Mouse (Mus musculus): ENCODE measurements at regions not wholly inside any gene's neighbourhood (a gene's known extent, or its start where the extent isn't known, plus 50 kb on each side); places are given as distances from the start of the nearest gene placed in this dataset.
A peak's percentile ranks its signal among the peaks of the same experiment; 100 is the strongest.

DNA sequence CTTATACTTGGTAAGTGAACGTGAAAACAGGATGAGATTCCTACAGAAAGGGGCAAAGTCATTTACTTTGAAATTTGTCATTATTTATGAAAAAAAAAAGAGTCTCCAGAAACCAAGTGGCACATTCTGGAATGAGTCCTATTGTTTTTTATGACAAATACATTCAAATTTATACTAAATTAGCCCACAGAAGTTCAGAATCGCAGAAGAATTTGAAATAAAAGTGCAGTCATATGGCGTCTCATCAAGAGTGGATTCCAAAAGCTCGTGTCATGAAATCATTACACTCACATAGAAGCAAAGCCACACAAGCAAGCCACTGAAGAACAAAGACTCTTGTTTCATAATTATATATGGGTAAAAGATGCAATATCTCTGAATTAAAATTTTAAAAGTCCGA lies 316.9 kb downstream of the Slc16a7 start:
- Histone ChIP-seq H3K27me3 (ENCODE audit: control insufficient read depth, insufficient read depth, low read length) (no peaks in the 10 kb centered on the region), H3K36me3 (replicated peaks; ENCODE audit: control insufficient read depth, insufficient read depth) (no peaks in the 10 kb centered on the region), H3K27ac (no peak overlapping the region), H3K9me3 (ENCODE audit: control insufficient read depth, low read length) (no peaks in the 10 kb centered on the region), H3K9ac (no peak overlapping the region), H3K4me1 (replicated peaks; ENCODE audit: control insufficient read depth, insufficient read depth, low read length) (no peaks in the 10 kb centered on the region), H3K4me3 (replicated peaks; ENCODE audit: low read length) (no peak overlapping the region), H3K4me2 (replicated peaks) (no peak overlapping the region)
- no peak for DNase-seq (ENCODE audit: low spot score)
- WGBS, result 89% methylated on average over 5 of the region's 5 CpGs
- no peak for ATAC-seq (ENCODE audit: low FRiP score)

DNA sequence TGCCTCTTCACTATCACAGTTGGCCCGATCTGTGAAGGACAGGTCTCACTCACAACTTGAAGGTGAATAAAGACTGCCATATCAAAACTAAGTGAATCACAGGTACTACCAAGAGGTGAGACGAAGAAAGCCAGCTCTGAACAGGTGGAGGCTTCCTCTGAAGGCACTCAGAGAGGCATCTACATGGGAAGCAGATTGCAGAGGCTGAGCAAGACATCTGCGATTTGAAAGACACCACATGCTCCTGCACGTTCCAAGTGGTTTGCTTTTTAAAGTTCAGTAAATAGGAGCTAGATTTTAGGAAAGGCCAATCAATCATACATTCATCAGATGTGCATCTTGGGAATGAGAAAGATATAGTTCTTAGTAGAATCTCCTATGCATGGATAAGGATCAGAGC lies 319.0 kb downstream of the Slc16a7 start:
- 89% methylated on average over 4 of the region's 4 CpGs for WGBS
- no peak overlapping the region for H3K4me3 ChIP-seq (replicated peaks; ENCODE audit: low read length)
- H3K4me2 ChIP-seq (replicated peaks), result no peak overlapping the region
- H3K9me3 ChIP-seq (ENCODE audit: control insufficient read depth, low read length), result no peaks in the 10 kb centered on the region
- DNase-seq (ENCODE audit: low spot score) (no peak), ATAC-seq (ENCODE audit: low FRiP score) (no peak)
- H3K27ac ChIP-seq, result no peak overlapping the region
- no peaks in the 10 kb centered on the region for H3K27me3 ChIP-seq (ENCODE audit: control insufficient read depth, insufficient read depth, low read length)
- no peaks in the 10 kb centered on the region for H3K36me3 ChIP-seq (replicated peaks; ENCODE audit: control insufficient read depth, insufficient read depth)
- H3K4me1 ChIP-seq (replicated peaks; ENCODE audit: control insufficient read depth, insufficient read depth, low read length), result no peaks in the 10 kb centered on the region
- no peak overlapping the region for H3K9ac ChIP-seq

GRCm38 (mm10) chr10:125039290-125039689 lies 350.0 kb downstream of the Slc16a7 start:
- H3K27me3 ChIP-seq (ENCODE audit: control insufficient read depth, insufficient read depth, low read length), result no peaks in the 10 kb centered on the region
- H3K4me3 ChIP-seq (replicated peaks; ENCODE audit: low read length), result no peak overlapping the region
- DNase-seq (ENCODE audit: low spot score), result peak; percentile 8
- no peaks in the 10 kb centered on the region for H3K9me3 ChIP-seq (ENCODE audit: control insufficient read depth, low read length)
- H3K9ac ChIP-seq, result no peak overlapping the region
- no peaks in the 10 kb centered on the region for H3K4me1 ChIP-seq (replicated peaks; ENCODE audit: control insufficient read depth, insufficient read depth, low read length)
- no peak overlapping the region for H3K4me2 ChIP-seq (replicated peaks)
- 87% methylated on average over 3 of the region's 3 CpGs for WGBS
- no peak overlapping the region for H3K27ac ChIP-seq
- ATAC-seq (ENCODE audit: low FRiP score), result no peak
- H3K36me3 ChIP-seq (replicated peaks; ENCODE audit: control insufficient read depth, insufficient read depth), result no peaks in the 10 kb centered on the region

DNA sequence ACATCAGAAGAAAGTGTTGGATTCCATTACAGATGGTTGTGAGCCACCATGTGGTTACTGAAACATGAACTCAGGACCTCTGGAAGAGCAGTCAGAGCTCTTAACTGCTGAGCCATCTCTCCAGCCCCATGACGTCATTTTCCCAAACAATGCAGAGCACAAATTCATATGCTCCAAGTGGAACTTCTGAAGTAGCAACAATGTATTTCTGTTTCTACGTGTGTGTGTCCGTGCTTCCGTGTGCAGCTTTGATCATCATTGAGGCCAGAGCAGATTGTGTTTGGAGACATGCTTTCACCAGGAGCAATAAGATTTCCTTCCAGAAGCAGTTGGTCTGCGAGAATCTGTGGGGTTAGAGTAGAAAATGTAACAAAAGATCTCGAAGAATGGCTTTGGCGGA lies 353.6 kb downstream of the Slc16a7 start:
- ATAC-seq (ENCODE audit: low FRiP score), result no peak
- WGBS, result 82% methylated on average over 7 of the region's 7 CpGs

GRCm38 (mm10) chr10:125028347-125028746 lies 360.9 kb downstream of the Slc16a7 start:
- Histone ChIP-seq H3K4me3 (replicated peaks; ENCODE audit: low read length) (no peak overlapping the region), H3K9ac (no peak overlapping the region), H3K4me2 (replicated peaks) (no peak overlapping the region), H3K4me1 (replicated peaks; ENCODE audit: control insufficient read depth, insufficient read depth, low read length) (no peaks in the 10 kb centered on the region), H3K27ac (no peak overlapping the region), H3K36me3 (replicated peaks; ENCODE audit: control insufficient read depth, insufficient read depth) (no peaks in the 10 kb centered on the region), H3K27me3 (ENCODE audit: control insufficient read depth, insufficient read depth, low read length) (no peaks in the 10 kb centered on the region), H3K9me3 (ENCODE audit: control insufficient read depth, low read length) (no peaks in the 10 kb centered on the region)
- WGBS, result 86% methylated on average over 5 of the region's 5 CpGs
- no peak for ATAC-seq (ENCODE audit: low FRiP score)
- peak; percentile 17 for DNase-seq (ENCODE audit: low spot score)

More for the DNA sequence above, 353.6 kb downstream of the Slc16a7 start:
- peak; percentile 21 for DNase-seq (ENCODE audit: low spot score)
- no peaks in the 10 kb centered on the region for H3K27me3 ChIP-seq (ENCODE audit: control insufficient read depth, insufficient read depth, low read length)
- H3K4me3 ChIP-seq (replicated peaks; ENCODE audit: low read length), result no peak overlapping the region
- H3K36me3 ChIP-seq (replicated peaks; ENCODE audit: control insufficient read depth, insufficient read depth), result no peaks in the 10 kb centered on the region
- H3K9me3 ChIP-seq (ENCODE audit: control insufficient read depth, low read length), result no peaks in the 10 kb centered on the region
- H3K27ac ChIP-seq, result no peak overlapping the region
- no peaks in the 10 kb centered on the region for H3K4me1 ChIP-seq (replicated peaks; ENCODE audit: control insufficient read depth, insufficient read depth, low read length)
- no peak overlapping the region for H3K4me2 ChIP-seq (replicated peaks)
- no peak overlapping the region for H3K9ac ChIP-seq

DNA sequence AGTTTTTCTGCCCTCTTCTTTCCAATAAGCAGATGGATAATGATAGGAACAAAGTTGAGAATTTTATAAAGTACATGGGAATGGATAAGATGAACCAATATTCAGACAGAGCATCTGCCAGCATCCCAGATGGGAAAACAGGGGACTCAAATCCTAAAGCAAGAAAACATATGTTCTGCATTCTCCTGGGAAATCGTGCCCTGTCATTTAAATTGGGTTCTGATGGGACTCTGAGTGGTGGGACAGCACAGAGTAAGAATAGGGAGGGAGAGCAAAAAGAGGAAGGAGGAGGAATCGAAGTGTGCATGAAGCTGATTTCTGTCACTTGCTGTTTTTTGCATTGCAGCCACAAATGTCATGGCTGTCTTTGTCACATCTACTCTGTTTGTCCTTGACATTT lies 362.4 kb downstream of the Slc16a7 start:
- Histone ChIP-seq H3K27ac (no peak overlapping the region), H3K4me1 (replicated peaks; ENCODE audit: control insufficient read depth, insufficient read depth, low read length) (no peaks in the 10 kb centered on the region), H3K9ac (no peak overlapping the region), H3K27me3 (ENCODE audit: control insufficient read depth, insufficient read depth, low read length) (no peaks in the 10 kb centered on the region), H3K36me3 (replicated peaks; ENCODE audit: control insufficient read depth, insufficient read depth) (no peaks in the 10 kb centered on the region), H3K4me3 (replicated peaks; ENCODE audit: low read length) (no peak overlapping the region), H3K4me2 (replicated peaks) (no peak overlapping the region), H3K9me3 (ENCODE audit: control insufficient read depth, low read length) (no peaks in the 10 kb centered on the region)
- no peak for DNase-seq (ENCODE audit: low spot score)
- no peak for ATAC-seq (ENCODE audit: low FRiP score)
- 67% methylated on average over 2 of the region's 2 CpGs for WGBS

Data from hindbrain, embryonic 14.5 days (tissue).